Mouse (Mus musculus) liver, postnatal 0 days (tissue): ENCODE results near the gene Atp13a1. TPM values are rescaled to one million over a fixed set of nuclear protein-coding genes. Genes with fewer than 3 reads are reported as not detected.

Experiments used
- ATAC-seq: fragments of 200-750 bp; cut with Nextera tagmentation; 2 replicates; pipeline ENCODE4 v1.8.0; 2017; ENCODE audit warnings: mild to moderate bottlenecking, moderate library complexity
- DNase-seq: peaks from one replicate; pipeline ENCODE4 v3.0.0-alpha.2; 2016
- H3K27ac ChIP-seq: fragments of 300-500 bp; sonication (generic); 2 replicates; pipeline ENCODE4 v1.5.1; 2014; ENCODE audit warnings: antibody characterized with exemption, moderate library complexity, mild to moderate bottlenecking, low read depth
- H3K27me3 ChIP-seq: fragments of 300-500 bp; sonication (generic); 2 replicates; pipeline ENCODE4 v1.6.1; 2014; ENCODE audit warnings: low read length, control low read depth, mixed read lengths; ENCODE audit not compliant: insufficient read depth
- H3K36me3 ChIP-seq: fragments of 300-500 bp; sonication (generic); replicated peaks from 2 replicates; pipeline ENCODE4 v1.6.1; 2014; ENCODE audit warnings: mild to moderate bottlenecking, control low read depth, low read length, moderate library complexity, mixed read lengths; ENCODE audit not compliant: insufficient read depth
- H3K4me1 ChIP-seq: fragments of 300-500 bp; sonication (generic); 2 replicates; pipeline ENCODE4 v1.6.1; 2014; ENCODE audit warnings: antibody characterized with exemption, mild to moderate bottlenecking, control low read depth; ENCODE audit not compliant: insufficient read depth
- H3K4me2 ChIP-seq: fragments of 300-500 bp; sonication (generic); 2 replicates; pipeline ENCODE4 v1.6.1; 2014; ENCODE audit warnings: low read depth, mild to moderate bottlenecking, low read length, moderate library complexity, mixed read lengths
- H3K4me3 ChIP-seq: fragments of 300-500 bp; sonication (generic); 2 replicates; pipeline ENCODE4 v1.5.1; 2014; ENCODE audit warnings: low read depth, low read length
- H3K9ac ChIP-seq: fragments of 300-500 bp; sonication (generic); replicated peaks from 2 replicates; pipeline ENCODE4 v1.6.1; 2014; ENCODE audit warnings: mild to moderate bottlenecking, moderate library complexity
- H3K9me3 ChIP-seq: fragments of 300-500 bp; sonication (generic); 2 replicates; pipeline ENCODE4 v1.6.1; 2016; ENCODE audit warnings: mild to moderate bottlenecking, control low read depth, low read length, mixed read lengths
- CTCF ChIP-seq: sonication (generic); IDR thresholded peaks from 2 replicates; pipeline ENCODE4 v1.5.1; 2016; ENCODE audit warnings: antibody characterized with exemption, low read depth
- EP300 ChIP-seq: IDR thresholded peaks from 2 replicates; pipeline ENCODE4 v1.6.1; 2016; ENCODE audit warnings: antibody characterized with exemption, low read depth, mild to moderate bottlenecking
- WGBS: fragments of 180-500 bp; shearing (Covaris S2); extraction: QIAGEN DNeasy Blood & Tissue Kit; methylation state at CpG from one replicate; pipeline ENCODE4 v1.1.7; 2014; ENCODE audit not compliant: insufficient replicate concordance; 5-methylcytosine and 5-hydroxymethylcytosine counted together
- polyA plus RNA-seq: library from polyadenylated mRNA; unstranded; fragments of >200 nt; fragmentation: Nextera tagmentation; extraction: Ambion mirVana; gene quantifications from 2 replicates; pipeline ENCODE4 v1.2.1, GENCODE M21; 2015

The Atp13a1 gene
- polyA plus RNA-seq, 1 experiment from 2014 or later: 13.8 TPM

DNA sequence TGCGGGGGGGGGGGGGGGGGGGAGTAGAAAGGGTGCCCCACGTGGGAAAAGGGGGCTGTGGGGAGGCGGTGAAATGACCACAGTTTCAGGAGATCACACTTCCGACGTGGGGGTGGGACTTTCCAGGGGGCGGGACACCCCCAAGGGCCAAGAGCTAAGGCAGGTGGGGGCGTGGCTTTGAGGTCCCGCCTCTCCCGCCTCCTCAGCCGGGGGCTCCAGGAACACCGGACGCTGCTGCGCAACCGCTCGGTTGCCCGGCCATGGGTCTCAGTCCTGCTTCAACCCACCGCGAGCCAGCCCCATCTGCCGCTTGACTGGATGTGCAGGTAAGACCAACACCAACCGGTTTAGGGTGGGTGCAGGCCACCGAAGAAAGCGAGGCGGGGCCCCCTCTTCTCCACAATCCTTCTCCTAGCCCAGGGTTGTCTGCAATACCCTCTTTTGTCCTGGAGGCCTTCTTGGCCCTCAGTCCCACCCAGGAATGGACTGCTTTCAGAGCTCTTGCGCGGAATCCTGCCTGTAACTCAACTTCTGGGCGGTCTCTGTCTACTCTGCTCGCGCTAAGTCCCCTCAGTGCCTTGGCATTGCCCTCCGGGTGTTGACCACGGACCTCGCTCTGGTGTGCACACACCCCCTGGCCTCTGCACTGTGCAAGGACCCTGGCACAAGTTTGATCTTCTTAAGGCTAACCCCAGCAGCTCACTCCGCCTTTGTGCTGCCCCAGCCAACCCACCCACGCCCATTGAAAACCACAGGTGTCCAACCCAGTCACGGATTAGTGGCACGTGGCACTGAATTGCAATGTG is 31.6 kb downstream of the Atp13a1 start, which contains the start of gene Lpar2:
Gene Lpar2 (plus strand): TSS at position 44 of the 806 bp plus-strand sequence.
- H3K4me2 ChIP-seq: peak within 1 kb of the TSS; percentile 91
- H3K4me1 ChIP-seq: peaks cover 9% of the 10 kb centered on the region
- no peaks in the 10 kb centered on the region for H3K27me3 ChIP-seq
- H3K9me3 ChIP-seq: no peaks in the 10 kb centered on the region
- H3K27ac ChIP-seq: 0 out of 2 replicates have a peak within 1 kb of the TSS, but pooled peaks have one; percentile 19
- peaks cover 3% of the 10 kb centered on the region for H3K36me3 ChIP-seq
- peak within 1 kb of the TSS; percentile 51 for H3K4me3 ChIP-seq
- ATAC-seq (peak; percentile 59), DNase-seq (peak; percentile 76)
- TF ChIP-seq CTCF (no peak), EP300 (no peak)
- 7% methylated on average over 30 of the region's 35 CpGs for WGBS
- peak within 1 kb of the TSS; percentile 55 for H3K9ac ChIP-seq

DNA sequence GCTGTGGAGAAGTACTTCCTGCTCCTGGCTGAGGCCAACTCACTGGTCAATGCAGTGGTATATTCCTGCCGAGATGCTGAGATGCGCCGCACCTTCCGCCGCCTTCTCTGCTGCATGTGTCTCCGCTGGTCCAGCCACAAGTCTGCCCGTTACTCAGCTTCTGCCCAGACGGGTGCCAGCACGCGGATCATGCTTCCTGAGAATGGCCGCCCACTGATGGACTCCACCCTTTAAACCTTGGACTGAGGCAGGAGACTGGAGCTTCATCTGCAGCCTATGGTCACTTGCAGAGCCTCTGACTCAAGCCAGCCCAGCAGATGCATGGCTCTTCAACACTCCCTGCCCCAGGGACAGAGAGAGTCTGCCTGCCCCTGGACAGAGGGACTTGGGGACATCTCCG is 35.4 kb downstream of the Atp13a1 start:
- TF ChIP-seq EP300 (no peak), CTCF (no peak)
- no peaks in the 10 kb centered on the region; the same call in 1 of the 2 replicates for H3K36me3 ChIP-seq
- H3K27ac ChIP-seq: no peak overlapping the region
- DNase-seq (no peak), ATAC-seq (no peak)
- no peak overlapping the region for H3K4me3 ChIP-seq
- H3K4me1 ChIP-seq: peaks cover 9% of the 10 kb centered on the region
- H3K27me3 ChIP-seq: no peaks in the 10 kb centered on the region
- no peak overlapping the region for H3K9ac ChIP-seq
- no peak overlapping the region for H3K4me2 ChIP-seq
- WGBS: 85% methylated on average over 12 of the region's 12 CpGs
- H3K9me3 ChIP-seq: no peaks in the 10 kb centered on the region

DNA sequence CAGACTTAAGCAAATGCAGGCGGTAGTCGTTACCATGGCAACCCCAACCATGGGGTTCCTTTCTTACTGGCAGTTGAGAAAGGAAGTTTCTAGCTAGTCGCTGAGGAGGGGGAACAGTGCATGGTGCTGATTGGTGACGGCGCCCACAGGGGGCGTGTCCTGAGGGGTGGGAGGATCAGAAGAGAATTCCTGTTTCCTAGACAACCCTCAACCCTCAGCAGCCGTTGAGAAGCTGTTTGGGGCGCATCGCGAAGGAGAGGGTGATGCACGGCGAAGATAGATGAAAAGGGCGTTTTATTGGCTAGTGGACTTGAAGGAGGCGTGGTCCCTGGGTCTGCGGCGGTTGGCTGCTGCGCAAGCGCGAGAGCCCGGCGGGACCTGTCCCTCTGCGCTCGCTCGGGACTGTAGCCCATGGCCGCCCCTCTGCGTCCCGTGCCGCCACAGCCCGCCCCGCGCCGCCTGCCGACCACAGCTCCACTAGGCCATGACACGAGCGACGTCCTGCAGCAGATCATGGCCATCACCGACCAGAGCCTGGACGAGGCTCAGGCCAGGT is 41.4 kb downstream of the Atp13a1 start, which contains the start of gene Pbx4:
Gene Pbx4 (plus strand): TSS at position 194 of the 556 bp plus-strand sequence.
- under 1% methylated on average over 37 of the region's 38 CpGs for WGBS

DNA sequence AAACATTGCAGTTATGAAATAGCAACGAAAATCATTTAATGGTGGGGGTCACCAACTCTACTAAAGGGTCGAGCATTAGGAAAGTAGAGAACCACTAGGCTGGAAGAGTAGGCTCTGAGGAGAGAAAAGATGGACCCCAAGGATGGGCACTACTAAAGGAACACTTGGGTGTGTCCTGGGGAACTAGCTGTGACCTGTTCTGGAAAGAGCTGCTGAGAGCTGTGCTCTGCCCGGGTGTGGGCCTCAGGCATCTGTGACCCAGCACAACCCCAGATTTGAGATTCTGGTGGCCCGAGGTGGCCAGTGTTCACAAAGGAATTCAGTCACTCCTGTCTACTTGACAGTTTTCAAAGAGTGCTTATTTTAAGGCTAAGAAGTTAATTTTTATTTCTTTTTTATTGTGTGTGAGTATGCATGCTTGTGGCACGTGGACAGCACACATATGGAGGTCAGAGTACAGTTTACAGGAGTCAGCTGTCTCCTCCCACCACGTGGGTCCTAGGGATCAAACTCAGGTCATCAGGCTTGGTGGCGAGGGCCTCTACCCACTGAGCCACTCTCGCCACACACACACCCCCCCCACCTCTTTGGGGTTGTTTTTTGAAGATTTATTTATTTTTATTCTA is 46.2 kb downstream of the Atp13a1 start:
- WGBS: 68% methylated on average over 8 of the region's 8 CpGs
- no peak overlapping the region for H3K4me2 ChIP-seq
- H3K27me3 ChIP-seq: no peaks in the 10 kb centered on the region
- H3K4me1 ChIP-seq: peaks cover 8% of the 10 kb centered on the region
- H3K9me3 ChIP-seq: no peaks in the 10 kb centered on the region
- H3K36me3 ChIP-seq: no peaks in the 10 kb centered on the region; the same call in 1 of the 2 replicates
- ATAC-seq (peak; percentile 72), DNase-seq (no peak)
- TF ChIP-seq EP300 (no peak), CTCF (no peak)
- H3K4me3 ChIP-seq: no peak overlapping the region
- no peak overlapping the region for H3K27ac ChIP-seq
- no peak overlapping the region for H3K9ac ChIP-seq

More for the DNA sequence above, 41.4 kb downstream of the Atp13a1 start, which contains the start of gene Pbx4:
- Histone ChIP-seq H3K4me2 (peak within 1 kb of the TSS; percentile 96), H3K9ac (peak within 1 kb of the TSS; percentile 62), H3K4me3 (peak within 1 kb of the TSS; percentile 60), H3K4me1 (peaks cover 13% of the 10 kb centered on the region), H3K27ac (no peak within 1 kb of the TSS; the same call in 1 of the 2 replicates), H3K27me3 (no peaks in the 10 kb centered on the region), H3K36me3 (no peaks in the 10 kb centered on the region; the same call in 1 of the 2 replicates), H3K9me3 (no peaks in the 10 kb centered on the region)
- TF ChIP-seq EP300: no peak
- peak; percentile 29 for TF ChIP-seq CTCF
- DNase-seq: peak; percentile 84
- ATAC-seq: peak; percentile 87

DNA sequence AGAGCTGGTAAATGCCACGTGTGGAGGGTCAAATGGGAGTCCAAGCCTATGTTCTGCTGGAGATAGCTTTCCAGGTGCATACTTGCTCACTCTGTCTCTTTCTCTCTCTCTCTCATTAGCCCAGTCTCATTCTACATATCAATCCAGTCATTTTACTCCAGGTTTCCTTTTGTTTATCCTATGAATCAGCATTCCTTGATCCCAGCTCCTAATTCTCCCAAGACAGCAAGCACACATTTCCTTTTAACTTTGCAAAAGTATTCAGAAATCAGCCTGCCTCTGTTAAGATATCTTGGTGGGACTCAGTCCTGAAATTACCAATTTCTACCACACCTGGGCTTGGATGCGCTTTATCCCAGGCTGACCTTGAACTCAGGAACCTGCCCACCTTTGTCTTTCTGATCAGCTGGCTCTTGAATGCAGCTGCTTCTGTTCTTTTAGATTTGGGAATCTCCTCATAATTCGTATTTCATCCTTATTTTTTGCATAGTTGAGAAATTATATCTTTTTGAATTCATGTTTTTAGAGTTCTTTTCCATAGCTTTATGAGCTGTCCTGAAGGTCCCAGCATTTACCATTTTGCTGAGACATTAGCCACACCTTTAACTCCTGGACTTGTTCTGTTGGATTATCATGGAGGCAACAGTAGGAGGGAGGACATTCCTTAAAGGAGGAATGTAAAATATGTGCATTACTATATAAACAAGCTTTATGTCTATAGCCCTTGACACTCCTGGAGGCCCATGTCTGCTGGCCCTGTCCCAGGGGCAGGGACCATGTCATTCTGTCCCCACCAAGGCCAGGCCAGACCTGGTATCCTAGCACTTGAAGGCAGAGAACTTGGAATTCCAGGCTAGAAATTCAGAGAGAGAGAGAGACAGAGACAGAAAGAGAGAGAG is 56.5 kb downstream of the Atp13a1 start:
- Histone ChIP-seq H3K4me3 (no peak overlapping the region), H3K9ac (no peak overlapping the region)
- no peak for DNase-seq

More for the DNA sequence above, 56.5 kb downstream of the Atp13a1 start:
- no peak for ATAC-seq
- no peak overlapping the region for H3K4me2 ChIP-seq
- TF ChIP-seq EP300 (no peak), CTCF (no peak)
- no peaks in the 10 kb centered on the region for H3K27me3 ChIP-seq
- H3K27ac ChIP-seq: no peak overlapping the region
- no peaks in the 10 kb centered on the region for H3K9me3 ChIP-seq
- 70% methylated on average over 3 of the region's 3 CpGs for WGBS
- H3K36me3 ChIP-seq: no peaks in the 10 kb centered on the region
- 0 out of 2 replicates have a peak, but pooled peaks cover 6% of the 10 kb centered on the region for H3K4me1 ChIP-seq
